13 mouse cellular contexts compared by ENCODE assay signal in genomic region chrX:100943640-100944039, GRCm38 (mm10).
A peak's percentile ranks its signal among the peaks of the same experiment; 100 is the strongest.
DNase-seq lines count a peak whose midpoint lies in the region; ATAC-seq and TF ChIP-seq lines count a peak whose summit lies in the region.
"Had no signal": no experiment of that assay in that cellular context is flagged by ENCODE, and none has a peak within 500 bp of the region (broad histone marks: within the 10 kb centered on the region; RNA-seq: fewer than 3 reads in every experiment).

No protein-coding gene starts in this region.

- TF ChIP-seq CTCF in lung, postnatal 0 days (IDR thresholded peaks at IDR 0.05) = peak; percentile 57

- no peak overlapping the region for H3K4me3 ChIP-seq in hindbrain, embryonic 14.5 days (replicated peaks; ENCODE audit: low read length)
- no peak overlapping the region for H3K4me3 ChIP-seq in hindbrain, embryonic 16.5 days (ENCODE audit: low read length)
- no peak overlapping the region for H3K4me3 ChIP-seq in lung, postnatal 0 days (ENCODE audit: low read depth, low read length)
- H3K4me3 ChIP-seq: forebrain, embryonic 10.5 days; heart, embryonic 15.5 days; limb, embryonic 15.5 days had no signal

- DNase-seq in CD4-positive, CD25-positive, alpha-beta regulatory T cell, adult 2 months (ENCODE audit: low read depth, low spot score) = peak; percentile 47
- DNase-seq in hindbrain, embryonic 14.5 days (ENCODE audit: low spot score) = peak; percentile 61
- peak; percentile 31 for DNase-seq in lung, postnatal 0 days (ENCODE audit: low spot score)
- no peak for DNase-seq in lung, adult 18-20 months
- peak; percentile 12 for DNase-seq in splenic B cell, adult 2 months (ENCODE audit: low read depth, low spot score)
- no peak for DNase-seq in right cerebral cortex, postnatal 14 days
- DNase-seq: kidney, postnatal 4 days had no signal

- H3K4me2 ChIP-seq in hindbrain, embryonic 14.5 days (replicated peaks) = no peak overlapping the region
- H3K4me2 ChIP-seq in hindbrain, embryonic 16.5 days (ENCODE audit: low read length) = no peak overlapping the region
- no peak overlapping the region for H3K4me2 ChIP-seq in lung, postnatal 0 days (replicated peaks; ENCODE audit: low read depth, low read length)
- H3K4me2 ChIP-seq: heart, embryonic 15.5 days; limb, embryonic 15.5 days; midbrain, embryonic 11.5 days had no signal

- H3K9ac ChIP-seq in hindbrain, embryonic 14.5 days = no peak overlapping the region
- H3K9ac ChIP-seq in hindbrain, embryonic 16.5 days (ENCODE audit: low read depth, low read length) = no peak overlapping the region
- H3K9ac ChIP-seq in lung, postnatal 0 days (replicated peaks; ENCODE audit: low read depth) = no peak overlapping the region
- H3K9ac ChIP-seq: heart, embryonic 15.5 days; limb, embryonic 15.5 days had no signal

- no peaks in the 10 kb centered on the region for H3K4me1 ChIP-seq in hindbrain, embryonic 14.5 days (replicated peaks; ENCODE audit: control insufficient read depth, insufficient read depth, low read length)
- H3K4me1 ChIP-seq in hindbrain, embryonic 16.5 days (ENCODE audit: control insufficient read depth, insufficient read depth, low read depth, low read length) = no peaks in the 10 kb centered on the region
- no peaks in the 10 kb centered on the region for H3K4me1 ChIP-seq in lung, postnatal 0 days (ENCODE audit: insufficient read depth, low read depth, low read length)
- H3K4me1 ChIP-seq: forebrain, embryonic 10.5 days; heart, embryonic 15.5 days; limb, embryonic 15.5 days had no signal

- H3K27me3 ChIP-seq in hindbrain, embryonic 14.5 days (ENCODE audit: control insufficient read depth, insufficient read depth, low read length) = no peaks in the 10 kb centered on the region
- H3K27me3 ChIP-seq in hindbrain, embryonic 16.5 days (replicated peaks; ENCODE audit: control insufficient read depth, insufficient read depth, low read length) = no peaks in the 10 kb centered on the region
- no peaks in the 10 kb centered on the region for H3K27me3 ChIP-seq in lung, postnatal 0 days (replicated peaks; ENCODE audit: insufficient read depth, low read length)
- H3K27me3 ChIP-seq in splenic B cell, adult 2 months (ENCODE audit: control insufficient read depth, insufficient read depth, low read length, poor library complexity, severe bottlenecking) = no peaks in the 10 kb centered on the region
- H3K27me3 ChIP-seq: heart, embryonic 15.5 days; limb, embryonic 15.5 days had no signal

- ATAC-seq in CD4-positive, CD25-positive, alpha-beta regulatory T cell, adult 4 months = no peak
- no peak for ATAC-seq in hindbrain, embryonic 14.5 days (ENCODE audit: low FRiP score)
- no peak for ATAC-seq in hindbrain, embryonic 16.5 days
- no peak for ATAC-seq in lung, postnatal 0 days

- H3K9me3 ChIP-seq in hindbrain, embryonic 14.5 days (ENCODE audit: control insufficient read depth, low read length) = no peaks in the 10 kb centered on the region
- H3K9me3 ChIP-seq in hindbrain, embryonic 16.5 days (ENCODE audit: control insufficient read depth, low read length) = no peaks in the 10 kb centered on the region
- no peaks in the 10 kb centered on the region for H3K9me3 ChIP-seq in lung, postnatal 0 days (ENCODE audit: low read length)
- H3K9me3 ChIP-seq: forebrain, embryonic 10.5 days; heart, embryonic 15.5 days; limb, embryonic 15.5 days had no signal

- no peak overlapping the region for H3K27ac ChIP-seq in hindbrain, embryonic 14.5 days
- no peak overlapping the region for H3K27ac ChIP-seq in hindbrain, embryonic 16.5 days (ENCODE audit: low read depth, low read length)
- no peak overlapping the region for H3K27ac ChIP-seq in lung, postnatal 0 days (ENCODE audit: low read length)
- H3K27ac ChIP-seq: forebrain, embryonic 10.5 days; heart, embryonic 15.5 days; limb, embryonic 15.5 days had no signal

- no peaks in the 10 kb centered on the region for H3K36me3 ChIP-seq in hindbrain, embryonic 14.5 days (replicated peaks; ENCODE audit: control insufficient read depth, insufficient read depth)
- H3K36me3 ChIP-seq in hindbrain, embryonic 16.5 days (ENCODE audit: control insufficient read depth, insufficient read depth, low read length) = no peaks in the 10 kb centered on the region
- no peaks in the 10 kb centered on the region for H3K36me3 ChIP-seq in lung, postnatal 0 days (ENCODE audit: insufficient read depth, low read length)
- H3K36me3 ChIP-seq in splenic B cell, adult 2 months (ENCODE audit: control insufficient read depth, insufficient read depth, low read length, poor library complexity, severe bottlenecking) = no peaks in the 10 kb centered on the region
- H3K36me3 ChIP-seq: forebrain, embryonic 10.5 days; heart, embryonic 15.5 days; limb, embryonic 15.5 days had no signal

- TF ChIP-seq EP300 in lung, postnatal 0 days (IDR thresholded peaks at IDR 0.05) = no peak

- WGBS in hindbrain, embryonic 14.5 days = 39% methylated on average over 2 of the region's 2 CpGs
- 36% methylated on average over 2 of the region's 2 CpGs for WGBS in hindbrain, embryonic 16.5 days
- 19% methylated on average over 2 of the region's 2 CpGs for WGBS in lung, postnatal 0 days

Comparison
In these comparisons a context has a peak if more than half of its experiments do, and no peak if none do; other contexts are left out.
1. DNase-seq: peak in CD4-positive, CD25-positive, alpha-beta regulatory T cell, adult 2 months (single experiment), hindbrain, embryonic 14.5 days (single experiment), lung, postnatal 0 days (single experiment) and splenic B cell, adult 2 months (single experiment); none in lung, adult 18-20 months (0 of 2) and right cerebral cortex, postnatal 14 days (single experiment).